Mouse (Mus musculus): ENCODE results near the gene Shroom3. TPM values are rescaled to one million over a fixed set of nuclear protein-coding genes. Genes with fewer than 3 reads are reported as not detected.
A peak's percentile ranks its signal among the peaks of the same experiment; 100 is the strongest.

The Shroom3 gene
- polyA plus RNA-seq, 1 experiment from 2014 or later = 11.3 TPM

DNA sequence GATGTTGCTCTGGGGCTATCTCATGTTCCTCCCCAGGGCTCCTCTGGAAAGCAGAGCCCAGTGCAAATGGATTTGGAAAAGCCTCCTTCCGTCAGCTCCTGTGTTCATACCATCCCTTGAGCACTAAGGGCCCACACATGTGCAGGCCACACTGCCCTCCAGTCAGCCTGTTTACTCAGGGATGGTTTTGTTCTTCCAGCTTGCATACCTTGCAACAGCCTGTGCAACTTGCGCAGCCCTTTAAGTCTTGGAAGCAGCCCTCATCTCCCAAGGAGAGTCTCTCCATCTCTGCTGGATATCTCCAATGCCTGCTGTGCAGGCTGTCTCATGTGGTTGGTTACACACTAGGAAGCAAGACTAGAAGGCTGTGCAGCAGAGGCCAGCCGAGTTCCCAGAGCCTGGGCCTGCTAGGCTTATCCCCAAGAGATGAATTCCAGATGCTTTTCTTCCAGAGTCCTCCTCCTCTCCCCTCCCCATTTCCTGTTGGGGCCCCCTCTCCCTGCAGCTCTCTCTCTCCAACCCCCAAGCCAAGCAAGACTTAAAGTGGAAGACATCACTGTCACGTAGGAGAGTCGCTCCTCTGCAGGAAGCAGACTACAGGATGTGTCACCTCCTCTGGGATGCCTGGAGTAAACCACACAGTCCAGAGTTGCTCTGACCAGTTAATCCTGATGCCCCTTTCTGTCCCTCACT lies 314.3 kb downstream of the Shroom3 start:
- WGBS = 37% methylated on average over 5 of the region's 5 CpGs
- Histone ChIP-seq H3K9me3 (replicated peaks) (no peaks in the 10 kb centered on the region), H3K4me1 (replicated peaks) (peaks cover 43% of the 10 kb centered on the region), H3K36me3 (no peaks in the 10 kb centered on the region), H3K9ac (peak overlapping the region; percentile 33; the same call in 1 of the 2 replicates), H3K4me2 (0 out of 2 replicates have a peak overlapping the region, but pooled peaks have one; percentile 18), H3K4me3 (no peak overlapping the region), H3K27ac (peak overlapping the region; percentile 93), H3K27me3 (no peaks in the 10 kb centered on the region)
- ATAC-seq (replicated peaks; ENCODE audit: insufficient number of reproducible peaks, insufficient read depth, low FRiP score, low read depth) = peak; percentile 87

DNA sequence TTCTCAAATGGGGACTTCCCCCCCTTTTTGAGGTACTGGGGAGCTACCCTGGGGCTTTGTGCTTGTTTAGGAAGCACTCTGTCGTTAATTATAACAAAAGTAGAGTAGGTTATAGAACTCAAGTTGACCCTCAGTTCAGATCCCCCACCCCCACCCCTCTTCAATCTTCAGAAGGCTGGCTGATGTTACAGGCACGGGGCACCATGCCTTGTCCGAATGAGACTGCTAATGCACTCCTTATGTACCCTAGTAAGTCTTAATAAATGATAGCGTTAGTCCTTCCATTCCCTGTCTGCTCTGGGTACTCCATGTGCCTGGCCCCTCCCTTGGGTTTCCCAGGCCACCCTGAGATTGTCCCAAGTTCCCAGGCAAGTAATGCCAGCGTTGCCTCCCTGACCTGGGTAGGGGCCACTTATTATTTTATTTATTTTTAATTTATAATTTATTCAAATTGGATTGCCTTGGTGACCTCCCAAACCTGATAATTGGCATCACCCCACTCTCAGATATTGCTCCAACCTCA lies 315.3 kb downstream of the Shroom3 start:
- Histone ChIP-seq H3K4me3 (no peak overlapping the region), H3K27me3 (no peaks in the 10 kb centered on the region), H3K4me2 (no peak overlapping the region), H3K36me3 (no peaks in the 10 kb centered on the region), H3K9ac (no peak overlapping the region), H3K4me1 (replicated peaks) (peaks cover 52% of the 10 kb centered on the region), H3K27ac (peak overlapping the region; percentile 93), H3K9me3 (replicated peaks) (no peaks in the 10 kb centered on the region)
- WGBS = 55% methylated on average over 5 of the region's 5 CpGs
- ATAC-seq (replicated peaks; ENCODE audit: insufficient number of reproducible peaks, insufficient read depth, low FRiP score, low read depth) = no peak

DNA sequence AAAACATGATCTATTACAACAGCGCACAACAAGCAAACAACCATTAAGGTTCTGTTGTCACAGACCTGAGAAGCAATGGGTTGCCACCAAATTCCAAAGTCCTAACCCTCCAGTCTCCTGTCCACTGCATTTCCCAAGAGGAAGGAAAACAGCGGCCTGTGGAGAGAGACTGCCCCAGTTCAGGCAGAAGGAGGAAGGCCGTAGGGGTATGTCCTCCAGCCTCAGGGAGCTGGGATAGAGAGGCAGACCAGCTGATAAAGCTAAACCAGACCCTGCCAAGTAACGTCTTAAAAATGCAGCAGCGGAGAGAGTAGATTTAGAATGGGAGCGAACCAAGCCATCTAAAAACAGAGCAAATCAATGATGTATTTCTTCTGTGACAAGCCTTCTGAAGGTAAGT lies 316.8 kb downstream of the Shroom3 start:
- WGBS = 50% methylated on average over 6 of the region's 6 CpGs
- no peaks in the 10 kb centered on the region for H3K27me3 ChIP-seq
- no peaks in the 10 kb centered on the region for H3K36me3 ChIP-seq
- no peaks in the 10 kb centered on the region for H3K9me3 ChIP-seq (replicated peaks)
- ATAC-seq (replicated peaks; ENCODE audit: insufficient number of reproducible peaks, insufficient read depth, low FRiP score, low read depth) = no peak
- peak overlapping the region; percentile 81 for H3K27ac ChIP-seq
- H3K4me2 ChIP-seq = no peak overlapping the region
- peaks cover 52% of the 10 kb centered on the region for H3K4me1 ChIP-seq (replicated peaks)
- no peak overlapping the region for H3K9ac ChIP-seq
- no peak overlapping the region for H3K4me3 ChIP-seq

DNA sequence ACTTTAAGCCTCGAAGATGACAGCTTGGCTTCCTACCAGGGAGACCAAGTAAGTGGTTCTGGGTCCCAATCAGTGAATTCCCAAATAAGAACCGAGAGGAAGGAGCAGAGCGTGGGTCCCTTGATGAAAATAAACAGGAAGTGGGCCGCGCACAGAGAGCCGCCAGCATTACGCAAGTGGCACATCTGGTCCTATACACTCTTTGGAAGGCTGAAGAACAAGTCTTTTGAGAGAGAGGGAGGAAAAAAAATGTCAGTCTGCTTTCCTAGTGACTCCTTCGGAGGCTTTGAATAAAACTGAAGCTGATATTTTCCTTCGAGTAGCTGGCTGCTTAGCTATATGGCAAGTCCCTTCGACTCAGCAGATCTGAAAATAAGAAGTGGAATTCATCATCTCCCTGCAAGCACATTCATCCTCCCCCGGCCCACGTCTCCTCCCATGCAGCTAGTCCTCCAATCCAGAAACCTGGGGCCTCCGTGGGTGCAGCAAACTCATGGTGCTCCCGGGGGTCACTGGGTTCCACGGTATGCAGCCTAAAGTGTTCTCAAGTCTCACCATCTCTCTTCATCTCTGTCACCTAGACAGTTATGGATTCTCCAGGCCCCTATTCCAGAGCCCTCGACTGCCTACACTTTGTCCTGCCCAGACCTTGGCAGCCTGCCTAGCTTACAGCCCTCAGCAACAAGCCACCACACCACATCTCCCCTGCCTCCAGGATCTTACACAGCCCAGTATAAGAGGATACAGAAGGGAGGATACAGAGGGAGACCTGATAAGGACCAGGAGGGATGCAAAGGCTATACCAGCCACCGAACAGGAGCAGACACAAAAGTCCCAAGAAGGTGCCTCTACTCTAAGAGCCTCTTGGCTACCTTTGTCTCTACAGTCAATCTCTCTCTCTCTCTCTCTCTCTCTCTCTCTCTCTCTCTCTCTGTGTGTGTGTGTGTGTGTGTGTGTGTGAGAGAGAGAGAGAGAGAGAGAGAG lies 317.8 kb downstream of the Shroom3 start:
- Histone ChIP-seq H3K9me3 (replicated peaks) (no peaks in the 10 kb centered on the region), H3K9ac (no peak overlapping the region), H3K36me3 (no peaks in the 10 kb centered on the region), H3K4me3 (no peak overlapping the region), H3K27me3 (no peaks in the 10 kb centered on the region), H3K27ac (peak overlapping the region; percentile 81), H3K4me2 (no peak overlapping the region), H3K4me1 (replicated peaks) (peaks cover 62% of the 10 kb centered on the region)
- ATAC-seq (replicated peaks; ENCODE audit: insufficient number of reproducible peaks, insufficient read depth, low FRiP score, low read depth) = 0 out of 2 replicates have a peak, but pooled peaks have one; percentile 23
- WGBS = 28% methylated on average over 17 of the region's 17 CpGs

DNA sequence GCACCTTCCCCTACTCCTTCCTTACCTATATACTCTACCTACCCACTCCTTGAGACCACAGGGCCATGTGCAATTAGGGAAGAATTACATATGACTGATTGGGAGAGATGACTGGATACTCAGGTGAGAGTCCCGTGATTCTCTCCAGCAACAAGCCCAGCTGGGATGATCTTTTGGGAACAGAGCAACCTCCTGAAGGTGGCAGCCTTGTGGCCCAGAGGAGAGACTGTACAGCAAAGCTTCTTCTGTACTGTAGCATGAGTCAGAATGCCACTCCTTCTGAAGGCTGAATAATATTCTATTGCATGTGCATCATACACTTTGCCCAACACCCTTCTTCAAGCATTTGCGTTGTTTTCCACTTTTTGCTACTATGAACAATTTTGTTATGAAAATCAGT lies 319.4 kb downstream of the Shroom3 start:
- no peak overlapping the region for H3K4me2 ChIP-seq
- H3K27me3 ChIP-seq = no peaks in the 10 kb centered on the region
- ATAC-seq (replicated peaks; ENCODE audit: insufficient number of reproducible peaks, insufficient read depth, low FRiP score, low read depth) = no peak
- H3K9me3 ChIP-seq (replicated peaks) = no peaks in the 10 kb centered on the region
- H3K9ac ChIP-seq = no peak overlapping the region
- WGBS = 87% methylated on average over 2 of the region's 2 CpGs
- H3K27ac ChIP-seq = no peak overlapping the region
- no peaks in the 10 kb centered on the region for H3K36me3 ChIP-seq
- peaks cover 52% of the 10 kb centered on the region for H3K4me1 ChIP-seq (replicated peaks)
- no peak overlapping the region for H3K4me3 ChIP-seq

DNA sequence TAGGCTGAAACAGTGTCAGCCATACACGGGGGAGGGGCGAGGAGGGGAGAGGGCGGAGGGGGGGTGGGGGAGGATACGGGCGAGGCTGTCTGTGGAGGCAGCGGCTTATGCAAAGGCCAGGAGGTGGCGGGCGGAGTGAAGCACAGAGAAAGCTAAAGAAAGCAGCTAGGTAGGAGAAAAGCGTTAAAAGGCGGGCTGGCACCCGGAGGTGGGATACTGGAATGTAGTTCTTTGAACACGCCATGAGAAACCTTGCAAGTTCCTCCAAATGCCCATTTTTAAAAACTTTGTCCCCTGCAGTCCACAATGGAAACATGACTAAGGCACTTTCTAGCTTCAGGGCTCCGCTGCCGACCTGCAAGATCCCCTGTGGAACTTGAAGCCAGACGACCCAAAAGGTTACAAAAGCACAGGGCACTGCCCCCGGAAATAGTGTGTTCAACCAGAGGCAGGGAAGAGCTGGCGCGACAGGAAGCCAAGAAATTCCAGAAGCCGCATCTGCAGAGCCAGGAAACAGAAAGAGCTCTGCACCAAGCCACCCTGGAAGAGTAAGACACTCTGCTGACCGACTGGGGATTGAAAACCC lies 322.1 kb downstream of the Shroom3 start:
- Histone ChIP-seq H3K4me3 (peak overlapping the region; percentile 35), H3K9ac (0 out of 2 replicates have a peak overlapping the region, but pooled peaks have one; percentile 5), H3K9me3 (replicated peaks) (no peaks in the 10 kb centered on the region), H3K27ac (peak overlapping the region; percentile 80), H3K4me1 (replicated peaks) (peaks cover 32% of the 10 kb centered on the region), H3K4me2 (peak overlapping the region; percentile 55), H3K36me3 (no peaks in the 10 kb centered on the region), H3K27me3 (no peaks in the 10 kb centered on the region)
- 7% methylated on average over 20 of the region's 20 CpGs for WGBS
- no peak for ATAC-seq (replicated peaks; ENCODE audit: insufficient number of reproducible peaks, insufficient read depth, low FRiP score, low read depth)

DNA sequence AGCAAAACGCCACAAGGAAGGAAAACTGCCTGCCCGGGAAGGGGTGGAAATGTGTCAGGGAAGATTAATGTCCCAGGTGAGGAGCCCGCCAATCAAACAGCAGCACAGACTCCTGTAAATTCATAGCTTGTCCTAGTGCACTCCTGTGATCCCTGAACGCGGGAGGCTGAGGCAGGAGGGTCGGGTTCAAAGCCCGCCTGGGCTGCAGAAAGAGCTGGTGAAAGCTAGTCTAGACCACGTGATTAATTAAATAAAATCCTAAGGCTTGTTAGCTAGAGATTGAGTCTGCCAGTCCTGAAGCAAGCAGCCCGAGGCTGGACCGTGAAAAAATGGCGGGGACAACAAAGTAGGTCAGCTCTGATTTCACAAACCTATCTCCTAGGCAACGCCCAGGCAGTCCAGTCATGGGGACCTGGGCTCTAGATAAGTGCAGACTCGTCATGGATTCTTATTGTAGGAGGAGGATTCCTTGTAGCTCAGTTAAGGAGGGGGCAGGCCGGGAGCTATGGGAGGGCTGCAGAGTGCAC lies 322.6 kb downstream of the Shroom3 start:
- H3K27ac ChIP-seq = peak overlapping the region; percentile 80
- H3K4me2 ChIP-seq = peak overlapping the region; percentile 55
- 0 out of 2 replicates have a peak overlapping the region, but pooled peaks have one; percentile 5 for H3K9ac ChIP-seq
- 37% methylated on average over 14 of the region's 14 CpGs for WGBS
- ATAC-seq (replicated peaks; ENCODE audit: insufficient number of reproducible peaks, insufficient read depth, low FRiP score, low read depth) = peak; percentile 43; the same call in 1 of the 2 replicates
- peak overlapping the region; percentile 35 for H3K4me3 ChIP-seq
- H3K36me3 ChIP-seq = no peaks in the 10 kb centered on the region
- H3K4me1 ChIP-seq (replicated peaks) = peaks cover 27% of the 10 kb centered on the region
- H3K9me3 ChIP-seq (replicated peaks) = no peaks in the 10 kb centered on the region
- H3K27me3 ChIP-seq = no peaks in the 10 kb centered on the region

DNA sequence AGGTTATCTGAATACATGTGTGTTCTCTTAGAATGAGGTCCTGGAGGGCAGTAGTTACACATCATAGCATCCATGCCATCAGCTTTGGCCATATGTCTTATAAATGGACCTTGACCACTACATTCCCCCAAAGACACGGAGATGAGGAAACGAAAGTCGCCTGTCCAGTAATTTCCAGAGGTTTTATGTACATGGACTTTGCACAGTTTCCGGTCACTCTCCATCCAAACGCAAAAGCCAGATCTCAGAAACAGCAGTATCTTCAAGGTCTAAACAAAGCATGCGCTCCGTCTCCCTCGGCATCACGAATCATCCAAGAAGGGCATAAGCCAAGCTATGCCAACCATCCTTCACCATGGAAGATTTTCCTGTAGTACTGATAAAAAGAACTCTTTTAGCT lies 325.0 kb downstream of the Shroom3 start:
- Histone ChIP-seq H3K4me1 (replicated peaks) (peaks cover 14% of the 10 kb centered on the region), H3K36me3 (no peaks in the 10 kb centered on the region), H3K27ac (no peak overlapping the region), H3K27me3 (no peaks in the 10 kb centered on the region), H3K4me3 (no peak overlapping the region), H3K9ac (no peak overlapping the region), H3K9me3 (replicated peaks) (no peaks in the 10 kb centered on the region), H3K4me2 (no peak overlapping the region)
- ATAC-seq (replicated peaks; ENCODE audit: insufficient number of reproducible peaks, insufficient read depth, low FRiP score, low read depth) = no peak
- WGBS = 89% methylated on average over 9 of the region's 9 CpGs

MicroRNA genes within 50 kb of the gene (microRNA counts, 519-probe panel; counts per million panel counts)
- microRNA mmu-miR-1961 = 2,485 counts per million, percentile 50 among the panel's probes with 10 or more counts

Small RNAs within 50 kb of the gene (microRNA-seq; reads per million reads assigned to microRNA genes)
- gene Mir1961 = not detected

Other genes with a start within 250 kb of the Shroom3 start
- 31.2 and 33.7 TPM in 2 replicates for gene Nup54, start 248.2 kb upstream of the Shroom3 start, polyA plus RNA-seq (2015; fragmentation: Nextera tagmentation; extraction: Ambion mirVana)
- 14.9 and 17.3 TPM in 2 replicates for gene Scarb2, start 176.6 kb upstream of the Shroom3 start, polyA plus RNA-seq (2015; fragmentation: Nextera tagmentation; extraction: Ambion mirVana)
- 0.09 and 0.27 TPM in 2 replicates for gene Fam47e, start 128.4 kb upstream of the Shroom3 start, polyA plus RNA-seq (2015; fragmentation: Nextera tagmentation; extraction: Ambion mirVana)
- 75.5 and 82.9 TPM in 2 replicates for gene Stbd1, start 80.4 kb upstream of the Shroom3 start, polyA plus RNA-seq (2015; fragmentation: Nextera tagmentation; extraction: Ambion mirVana)
- gene Ccdc158, start 8.2 kb upstream of the Shroom3 start, polyA plus RNA-seq (2015; fragmentation: Nextera tagmentation; extraction: Ambion mirVana) = 0.56 and 0.64 TPM in 2 replicates